Comparison of ENCODE assay signal across 19 mouse cellular contexts in genomic region chr3:31443894-31444293, GRCm38 (mm10).
DNase-seq lines count a peak whose midpoint lies in the region; ATAC-seq and TF ChIP-seq lines count a peak whose summit lies in the region.
"Had no signal": no experiment of that assay in that cellular context is flagged by ENCODE, and none has a peak within 500 bp of the region (broad histone marks: within the 10 kb centered on the region; RNA-seq: fewer than 3 reads in every experiment).

No protein-coding gene starts in this region.

- H3K4me1 ChIP-seq in liver, embryonic 12.5 days, result peaks cover 23% of the 10 kb centered on the region
- H3K4me1 ChIP-seq in liver, embryonic 13.5 days (replicated peaks), result peaks cover 18% of the 10 kb centered on the region
- peaks cover 19% of the 10 kb centered on the region for H3K4me1 ChIP-seq in liver, embryonic 15.5 days (replicated peaks)
- H3K4me1 ChIP-seq in liver, postnatal 0 days (ENCODE audit: insufficient read depth), result no peaks in the 10 kb centered on the region
- H3K4me1 ChIP-seq in thymus, adult 2 months (replicated peaks; ENCODE audit: control insufficient read depth, insufficient read depth, low read length), result no peaks in the 10 kb centered on the region
- H3K4me1 ChIP-seq: embryonic facial prominence, embryonic 10.5 days; embryonic facial prominence, embryonic 12.5 days; forebrain, embryonic 13.5 days; forebrain, embryonic 15.5 days had no signal

- peak overlapping the region; percentile 48; the same call in 1 of the 2 replicates for H3K27ac ChIP-seq in liver, embryonic 12.5 days
- H3K27ac ChIP-seq in liver, embryonic 13.5 days, result peak overlapping the region; percentile 29; the same call in 1 of the 2 replicates
- H3K27ac ChIP-seq in liver, embryonic 15.5 days (replicated peaks), result no peak overlapping the region; the same call in 1 of the 2 replicates
- H3K27ac ChIP-seq in liver, postnatal 0 days (ENCODE audit: low read depth), result no peak overlapping the region
- no peak overlapping the region for H3K27ac ChIP-seq in thymus, adult 2 months (ENCODE audit: control insufficient read depth, insufficient read depth, low read length)
- H3K27ac ChIP-seq: embryonic facial prominence, embryonic 10.5 days; embryonic facial prominence, embryonic 12.5 days; forebrain, embryonic 13.5 days; forebrain, embryonic 15.5 days had no signal

- peak; percentile 71; the same call in 1 of the 2 replicates for ATAC-seq in liver, embryonic 12.5 days
- peak; percentile 69 for ATAC-seq in liver, embryonic 13.5 days (ENCODE audit: low read depth)
- ATAC-seq in liver, embryonic 15.5 days (ENCODE audit: insufficient read depth), result peak; percentile 61; the same call in 1 of the 2 replicates
- no peak for ATAC-seq in liver, postnatal 0 days
- ATAC-seq: forebrain, embryonic 13.5 days; forebrain, embryonic 15.5 days had no signal

- H3K4me2 ChIP-seq in liver, embryonic 12.5 days, result peak overlapping the region; percentile 47
- peak overlapping the region; percentile 35 for H3K4me2 ChIP-seq in liver, embryonic 13.5 days
- H3K4me2 ChIP-seq in liver, embryonic 15.5 days, result peak overlapping the region; percentile 18; the same call in 1 of the 2 replicates
- H3K4me2 ChIP-seq in liver, postnatal 0 days (ENCODE audit: low read depth, low read length), result no peak overlapping the region
- H3K4me2 ChIP-seq: embryonic facial prominence, embryonic 12.5 days; forebrain, embryonic 13.5 days; forebrain, embryonic 15.5 days had no signal

- no peak for TF ChIP-seq POLR2A in thymus, adult 2 months (IDR thresholded peaks at IDR 0.05; ENCODE audit: control insufficient read depth, extremely low read depth, insufficient read depth, low read length, poor library complexity)

- no peaks in the 10 kb centered on the region for H3K36me3 ChIP-seq in liver, embryonic 12.5 days
- H3K36me3 ChIP-seq in liver, embryonic 13.5 days, result no peaks in the 10 kb centered on the region
- H3K36me3 ChIP-seq in liver, embryonic 15.5 days (replicated peaks), result no peaks in the 10 kb centered on the region
- no peaks in the 10 kb centered on the region for H3K36me3 ChIP-seq in liver, postnatal 0 days (replicated peaks; ENCODE audit: insufficient read depth, low read length)
- no peaks in the 10 kb centered on the region for H3K36me3 ChIP-seq in thymus, adult 2 months (ENCODE audit: control insufficient read depth, insufficient read depth, low read length)
- H3K36me3 ChIP-seq: embryonic facial prominence, embryonic 10.5 days; embryonic facial prominence, embryonic 12.5 days; forebrain, embryonic 15.5 days had no signal

- TF ChIP-seq EP300 in liver, postnatal 0 days (IDR thresholded peaks at IDR 0.05; ENCODE audit: low read depth), result peak; percentile 67

- no peak overlapping the region for H3K4me3 ChIP-seq in liver, embryonic 12.5 days
- H3K4me3 ChIP-seq in liver, embryonic 13.5 days (replicated peaks), result no peak overlapping the region
- H3K4me3 ChIP-seq in liver, embryonic 15.5 days (replicated peaks), result no peak overlapping the region
- H3K4me3 ChIP-seq in liver, postnatal 0 days (ENCODE audit: low read depth, low read length), result no peak overlapping the region
- no peak overlapping the region for H3K4me3 ChIP-seq in thymus, adult 2 months (ENCODE audit: control insufficient read depth, insufficient read depth, low read length)
- H3K4me3 ChIP-seq: embryonic facial prominence, embryonic 10.5 days; embryonic facial prominence, embryonic 12.5 days; forebrain, embryonic 13.5 days; forebrain, embryonic 15.5 days had no signal

- no peak overlapping the region for H3K9ac ChIP-seq in liver, embryonic 12.5 days
- no peak overlapping the region for H3K9ac ChIP-seq in liver, embryonic 13.5 days
- H3K9ac ChIP-seq in liver, embryonic 15.5 days, result no peak overlapping the region
- no peak overlapping the region for H3K9ac ChIP-seq in liver, postnatal 0 days (replicated peaks)
- H3K9ac ChIP-seq: embryonic facial prominence, embryonic 12.5 days; forebrain, embryonic 13.5 days; forebrain, embryonic 15.5 days had no signal

- intact Hi-C loops in heart, postnatal 10 days (cut with DNase I), result no loop called here

- DNase-seq in liver, embryonic 13.5 days, result no peak
- DNase-seq in liver, postnatal 0 days, result no peak
- DNase-seq in heart, postnatal 10 days, result no peak
- DNase-seq in thymus, adult 2 months, result no peak
- DNase-seq in adrenal gland, adult 2 months, result no peak
- DNase-seq: adrenal gland, adult 8-10 months; adrenal gland, postnatal 14 days; adrenal gland, postnatal 36 days; cerebellum, adult 11-12 months; cerebellum, adult 2 months; cerebellum, adult 9-10 months; cerebellum, postnatal 10 days; cerebellum, postnatal 25 days had no signal

- H3K27me3 ChIP-seq in liver, embryonic 12.5 days (replicated peaks), result no peaks in the 10 kb centered on the region
- no peaks in the 10 kb centered on the region for H3K27me3 ChIP-seq in liver, embryonic 13.5 days
- no peaks in the 10 kb centered on the region for H3K27me3 ChIP-seq in liver, embryonic 15.5 days
- H3K27me3 ChIP-seq in liver, postnatal 0 days (ENCODE audit: insufficient read depth, low read length), result no peaks in the 10 kb centered on the region
- H3K27me3 ChIP-seq in thymus, adult 2 months (ENCODE audit: control insufficient read depth, insufficient read depth, low read length), result no peaks in the 10 kb centered on the region
- H3K27me3 ChIP-seq: embryonic facial prominence, embryonic 12.5 days; forebrain, embryonic 13.5 days; forebrain, embryonic 15.5 days had no signal

- 48% methylated on average over 5 of the region's 5 CpGs for WGBS in liver, embryonic 12.5 days (ENCODE audit: insufficient replicate concordance)
- WGBS in liver, embryonic 13.5 days (ENCODE audit: insufficient replicate concordance), result 34% methylated on average over 5 of the region's 5 CpGs
- WGBS in liver, embryonic 15.5 days (ENCODE audit: insufficient replicate concordance), result 34% methylated on average over 5 of the region's 5 CpGs
- 49% methylated on average over 5 of the region's 5 CpGs for WGBS in liver, postnatal 0 days (ENCODE audit: insufficient replicate concordance)
- 96% methylated on average over 5 of the region's 5 CpGs for WGBS in thymus, adult 2 months

- 0 out of 2 replicates have a peak, but pooled peaks cover 4% of the 10 kb centered on the region for H3K9me3 ChIP-seq in liver, embryonic 12.5 days (replicated peaks)
- H3K9me3 ChIP-seq in liver, embryonic 13.5 days (replicated peaks), result no peaks in the 10 kb centered on the region
- H3K9me3 ChIP-seq in liver, embryonic 15.5 days (replicated peaks), result no peaks in the 10 kb centered on the region
- H3K9me3 ChIP-seq in liver, postnatal 0 days (ENCODE audit: low read length), result no peaks in the 10 kb centered on the region
- H3K9me3 ChIP-seq: embryonic facial prominence, embryonic 12.5 days; forebrain, embryonic 13.5 days; forebrain, embryonic 15.5 days had no signal

- TF ChIP-seq CTCF in liver, postnatal 0 days (IDR thresholded peaks at IDR 0.05; ENCODE audit: low read depth), result no peak
- no peak for TF ChIP-seq CTCF in thymus, adult 2 months (IDR thresholded peaks at IDR 0.05; ENCODE audit: borderline replicate concordance, control insufficient read depth, extremely low read depth, insufficient read depth, low read length, poor library complexity)

Comparison
In these comparisons a context has a peak if more than half of its experiments do, and no peak if none do; other contexts are left out.
1. H3K27ac ChIP-seq: peak in liver, embryonic 12.5 days (single experiment) and liver, embryonic 13.5 days (single experiment); none in liver, embryonic 15.5 days (single experiment), liver, postnatal 0 days (single experiment) and thymus, adult 2 months (single experiment).